Mouse (Mus musculus) forebrain, embryonic 16.5 days (tissue): Measurements from ENCODE around the gene Orai1. TPM values are rescaled to one million over a fixed set of nuclear protein-coding genes. Genes with fewer than 3 reads are reported as not detected.

ENCODE experiments used
- ATAC-seq: fragments of 200-750 bp; cut with Nextera tagmentation; 2 replicates; pipeline ENCODE4 v1.8.0; 2017; ENCODE audit warnings: mild to moderate bottlenecking, moderate library complexity
- H3K27ac ChIP-seq: fragments of 300-500 bp; sonication (generic); 2 replicates; pipeline ENCODE4 v1.5.1; 2014; ENCODE audit warnings: low read length, control low read depth
- H3K27me3 ChIP-seq: fragments of 300-500 bp; sonication (generic); replicated peaks from 2 replicates; pipeline ENCODE4 v1.6.1; 2014; ENCODE audit warnings: low read length; ENCODE audit not compliant: control insufficient read depth, insufficient read depth
- H3K36me3 ChIP-seq: fragments of 300-500 bp; sonication (generic); 2 replicates; pipeline ENCODE4 v1.6.1; 2014; ENCODE audit not compliant: control insufficient read depth, insufficient read depth
- H3K4me1 ChIP-seq: fragments of 300-500 bp; sonication (generic); replicated peaks from 2 replicates; pipeline ENCODE4 v1.6.1; 2014; ENCODE audit warnings: low read length; ENCODE audit not compliant: control insufficient read depth, insufficient read depth
- H3K4me2 ChIP-seq: fragments of 300-500 bp; sonication (generic); 2 replicates; pipeline ENCODE4 v1.6.1; 2014; ENCODE audit warnings: mild to moderate bottlenecking, low read length, control low read depth
- H3K4me3 ChIP-seq: fragments of 300-500 bp; sonication (generic); replicated peaks from 2 replicates; pipeline ENCODE4 v1.5.1; 2014; ENCODE audit warnings: mild to moderate bottlenecking, low read length, control low read depth
- H3K9ac ChIP-seq: fragments of 300-500 bp; sonication (generic); replicated peaks from 2 replicates; pipeline ENCODE4 v1.6.1; 2014; ENCODE audit warnings: low read depth, low read length, control low read depth
- H3K9me3 ChIP-seq: fragments of 300-500 bp; sonication (generic); 2 replicates; pipeline ENCODE4 v1.6.1; 2016; ENCODE audit warnings: low read length; ENCODE audit not compliant: control insufficient read depth
- WGBS: fragments of 180-500 bp; shearing (Covaris S2); extraction: QIAGEN DNeasy Blood & Tissue Kit; methylation state at CpG from one replicate; pipeline ENCODE4 v1.1.7; 2014; 5-methylcytosine and 5-hydroxymethylcytosine counted together
- polyA plus RNA-seq: library from polyadenylated mRNA; unstranded; fragments of >200 nt; fragmentation: Nextera tagmentation; extraction: Ambion mirVana; gene quantifications from 2 replicates; pipeline ENCODE4 v1.2.1, GENCODE M21; 2015

The Orai1 gene
- polyA plus RNA-seq, 1 experiment from 2014 or later, result 13.0 TPM

DNA sequence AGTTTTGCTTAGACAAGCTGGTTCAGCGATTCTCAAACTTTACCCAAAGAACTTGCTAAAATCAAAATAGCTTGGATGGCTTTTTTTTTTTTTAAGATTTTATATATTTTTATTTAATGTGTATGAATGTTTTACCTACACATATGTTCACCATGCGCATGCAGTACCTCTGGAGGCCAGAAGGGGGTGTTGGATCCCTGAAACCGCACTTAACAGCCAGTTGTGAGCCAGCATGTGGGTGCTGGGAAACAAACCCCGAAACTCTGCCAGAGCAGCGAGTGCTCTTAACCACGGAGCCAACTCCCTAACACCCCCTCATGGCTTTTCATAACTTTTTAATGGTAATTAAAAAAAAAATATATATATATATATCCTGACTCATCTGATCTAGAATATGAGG lies 4.1 kb upstream of the Orai1 start:
- Histone ChIP-seq H3K4me1 (peaks cover 37% of the 10 kb centered on the region), H3K27me3 (no peaks in the 10 kb centered on the region), H3K27ac (no peak overlapping the region), H3K4me3 (no peak overlapping the region), H3K9ac (no peak overlapping the region), H3K4me2 (no peak overlapping the region), H3K9me3 (no peaks in the 10 kb centered on the region), H3K36me3 (no peaks in the 10 kb centered on the region)
- WGBS, result 89% methylated on average over 6 of the region's 6 CpGs
- ATAC-seq, result no peak

DNA sequence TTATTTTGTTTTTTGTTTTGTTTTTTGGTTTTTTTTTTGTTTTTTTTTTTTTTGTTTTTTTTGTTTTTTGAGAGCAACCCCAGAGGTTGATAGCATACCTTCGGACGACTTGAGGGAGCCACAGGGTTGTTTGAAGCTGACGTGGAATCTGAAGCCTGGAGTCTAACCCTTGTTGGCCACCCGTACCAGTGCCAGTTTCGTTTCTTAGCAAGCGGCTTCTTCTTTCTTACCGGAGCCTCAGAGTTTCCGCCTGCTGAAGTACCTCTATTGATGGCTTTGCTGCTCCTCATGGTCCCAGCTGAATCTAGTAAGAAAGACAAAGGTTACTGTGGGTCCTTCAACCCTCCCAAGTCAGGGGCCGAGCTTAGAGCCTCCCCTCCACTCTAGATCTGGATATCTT lies 3.2 kb upstream of the Orai1 start:
- Histone ChIP-seq H3K27ac (no peak overlapping the region), H3K27me3 (no peaks in the 10 kb centered on the region), H3K9me3 (no peaks in the 10 kb centered on the region), H3K4me1 (peaks cover 37% of the 10 kb centered on the region), H3K4me2 (no peak overlapping the region), H3K9ac (no peak overlapping the region), H3K36me3 (no peaks in the 10 kb centered on the region), H3K4me3 (no peak overlapping the region)
- no peak for ATAC-seq
- WGBS, result 95% methylated on average over 9 of the region's 9 CpGs

DNA sequence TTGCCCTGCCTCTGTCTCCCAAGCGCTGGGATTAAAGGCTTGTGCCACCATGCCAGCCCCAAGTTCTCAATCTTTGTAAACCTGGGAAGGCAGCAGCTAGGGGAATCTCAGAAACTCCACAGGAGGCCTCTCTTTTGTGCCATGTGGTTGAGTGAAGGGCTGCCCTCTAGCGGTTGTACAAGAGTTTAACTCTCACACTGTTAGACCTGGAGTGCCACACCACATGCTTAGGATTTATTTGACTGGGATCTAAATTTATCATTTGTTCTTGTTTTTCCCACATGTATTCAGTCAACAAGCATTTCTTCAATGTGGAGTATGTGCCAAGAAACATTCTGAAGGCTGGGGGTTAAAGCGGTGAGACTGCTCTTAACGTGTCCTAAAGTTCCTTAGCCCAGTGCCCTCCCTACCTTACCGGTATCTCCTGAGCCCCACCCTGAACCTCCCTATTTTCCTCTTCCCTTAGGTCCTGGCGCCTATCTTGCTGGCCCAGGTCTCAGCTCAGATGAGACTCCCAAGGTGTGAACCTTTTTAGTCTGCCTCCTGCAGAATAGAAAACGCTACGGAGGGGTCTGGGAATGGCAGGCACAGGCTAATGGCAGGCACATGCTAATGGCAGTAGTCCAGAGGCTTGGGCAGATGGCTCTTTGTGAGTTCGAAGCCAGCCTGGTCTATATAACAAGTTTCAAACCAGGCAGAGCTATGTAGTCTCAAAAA lies 1.1 kb upstream of the Orai1 start:
- no peak for ATAC-seq
- Histone ChIP-seq H3K4me1 (peaks cover 39% of the 10 kb centered on the region), H3K9me3 (no peaks in the 10 kb centered on the region), H3K4me3 (no peak overlapping the region), H3K27me3 (no peaks in the 10 kb centered on the region), H3K27ac (no peak overlapping the region), H3K9ac (no peak overlapping the region), H3K4me2 (no peak overlapping the region), H3K36me3 (no peaks in the 10 kb centered on the region)
- WGBS, result 49% methylated on average over 9 of the region's 9 CpGs

DNA sequence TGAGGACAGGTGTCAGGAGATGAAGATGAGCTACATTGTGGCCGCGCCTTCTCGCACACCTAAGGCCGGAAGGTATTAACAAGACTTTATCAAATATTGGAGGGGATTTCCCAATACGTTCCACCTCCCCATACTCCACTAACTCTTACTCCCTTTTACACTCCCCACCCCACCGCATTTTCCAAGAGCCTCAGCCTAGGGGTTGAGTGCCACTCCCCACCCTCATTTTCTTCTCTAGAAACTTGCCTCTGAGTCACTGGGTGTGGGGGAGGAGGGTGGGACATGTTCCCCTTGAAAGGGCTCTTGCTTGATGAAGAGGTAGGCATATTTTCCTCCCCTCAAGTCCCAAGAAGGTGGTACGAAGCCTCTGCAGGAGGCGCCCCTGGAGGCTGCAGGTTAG lies 1.0 kb downstream of the Orai1 start:
- 29% methylated on average over 8 of the region's 8 CpGs for WGBS
- H3K4me3 ChIP-seq, result peak overlapping the region; percentile 84
- H3K36me3 ChIP-seq, result no peaks in the 10 kb centered on the region
- H3K27ac ChIP-seq, result no peak overlapping the region
- peak overlapping the region; percentile 85 for H3K9ac ChIP-seq
- H3K4me1 ChIP-seq, result peaks cover 41% of the 10 kb centered on the region
- peak overlapping the region; percentile 83 for H3K4me2 ChIP-seq
- H3K9me3 ChIP-seq, result no peaks in the 10 kb centered on the region
- no peaks in the 10 kb centered on the region for H3K27me3 ChIP-seq
- ATAC-seq, result no peak

DNA sequence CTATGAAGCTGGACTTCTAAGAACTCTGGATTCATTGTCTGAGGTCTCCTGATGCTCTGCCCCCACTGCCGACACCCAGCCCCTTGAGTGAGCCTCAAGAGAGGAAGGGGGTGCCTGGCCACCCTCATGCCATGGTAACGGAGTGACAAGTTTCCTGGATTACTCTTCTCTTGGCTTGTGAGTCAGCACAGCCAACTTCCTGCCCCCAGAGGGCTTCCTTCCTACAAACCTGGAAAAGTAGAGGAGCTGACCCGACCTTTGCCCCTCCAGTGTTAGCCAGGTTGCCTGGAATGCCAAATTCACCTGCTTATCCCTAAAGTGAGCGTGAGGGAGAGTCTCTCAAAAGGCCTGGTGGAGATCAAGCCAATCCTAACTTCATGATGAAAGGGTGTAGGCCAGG lies 2.6 kb downstream of the Orai1 start:
- H3K36me3 ChIP-seq, result no peaks in the 10 kb centered on the region
- no peak overlapping the region for H3K4me3 ChIP-seq
- WGBS, result 88% methylated on average over 4 of the region's 4 CpGs
- no peak overlapping the region for H3K27ac ChIP-seq
- ATAC-seq, result no peak
- no peaks in the 10 kb centered on the region for H3K9me3 ChIP-seq
- no peaks in the 10 kb centered on the region for H3K27me3 ChIP-seq
- peaks cover 41% of the 10 kb centered on the region for H3K4me1 ChIP-seq
- no peak overlapping the region for H3K4me2 ChIP-seq
- no peak overlapping the region for H3K9ac ChIP-seq

DNA sequence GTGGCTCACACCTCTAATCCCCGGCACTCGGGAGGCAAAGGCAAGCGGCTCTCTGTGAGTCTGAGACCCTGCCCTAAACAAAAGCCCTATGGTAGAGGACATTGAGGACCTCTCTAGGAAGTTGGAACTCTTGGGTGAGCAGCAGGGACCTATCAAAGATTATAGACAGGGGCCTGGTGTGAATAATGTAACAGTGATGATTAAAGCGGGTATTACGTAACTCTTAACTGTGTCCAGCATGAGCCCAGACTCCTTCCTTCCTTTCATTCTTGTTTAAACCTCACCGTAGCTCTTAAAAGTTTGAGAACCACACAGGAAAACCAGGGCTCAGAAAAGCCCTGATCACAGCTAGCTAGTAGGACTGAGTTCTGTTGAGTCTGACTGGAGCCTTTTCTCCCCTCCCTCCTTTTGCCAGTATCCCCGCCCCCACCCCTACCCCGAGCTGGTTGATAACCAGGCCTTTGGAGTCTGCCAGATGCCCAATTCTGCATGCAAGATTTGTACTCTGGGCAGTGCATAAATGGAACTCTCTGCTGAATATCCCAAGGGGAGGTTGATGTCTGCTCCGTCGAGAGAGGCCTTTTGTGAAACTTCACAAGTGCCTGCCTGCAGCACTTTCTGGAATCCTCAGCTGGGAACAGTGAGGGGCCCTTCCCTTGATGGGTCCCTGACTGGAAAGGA lies 4.6 kb downstream of the Orai1 start:
- Histone ChIP-seq H3K9ac (no peak overlapping the region), H3K27me3 (no peaks in the 10 kb centered on the region), H3K9me3 (no peaks in the 10 kb centered on the region), H3K27ac (peak overlapping the region; percentile 57), H3K4me3 (no peak overlapping the region), H3K4me1 (peaks cover 36% of the 10 kb centered on the region), H3K36me3 (no peaks in the 10 kb centered on the region), H3K4me2 (peak overlapping the region; percentile 13; the same call in 1 of the 2 replicates)
- 27% methylated on average over 10 of the region's 10 CpGs for WGBS
- peak; percentile 41 for ATAC-seq

DNA sequence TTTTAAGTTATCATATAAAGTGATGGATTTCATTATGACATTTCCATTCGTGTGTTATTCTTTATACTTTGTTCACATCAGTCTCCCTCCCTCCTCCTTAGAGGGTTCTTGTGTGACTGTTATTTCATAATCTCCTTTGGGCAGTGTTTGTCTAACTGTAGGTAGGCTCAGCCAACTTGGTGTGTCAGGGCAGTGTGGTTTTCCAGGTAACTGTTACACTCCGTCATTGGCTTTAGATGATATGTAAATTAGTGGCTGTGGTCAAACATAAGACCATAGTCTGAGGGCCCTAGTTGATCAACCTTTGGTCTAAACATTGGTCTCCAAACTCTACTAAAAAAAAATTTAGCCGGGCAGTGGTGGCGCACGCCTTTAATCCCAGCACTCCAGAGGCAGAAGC lies 5.6 kb downstream of the Orai1 start:
- WGBS, result 90% methylated on average over 5 of the region's 5 CpGs
- no peak overlapping the region for H3K4me3 ChIP-seq
- H3K9ac ChIP-seq, result no peak overlapping the region
- no peaks in the 10 kb centered on the region for H3K36me3 ChIP-seq
- H3K27me3 ChIP-seq, result no peaks in the 10 kb centered on the region
- no peaks in the 10 kb centered on the region for H3K9me3 ChIP-seq
- no peak overlapping the region for H3K4me2 ChIP-seq
- ATAC-seq, result no peak
- H3K27ac ChIP-seq, result no peak overlapping the region; the same call in 1 of the 2 replicates
- H3K4me1 ChIP-seq, result peaks cover 33% of the 10 kb centered on the region

DNA sequence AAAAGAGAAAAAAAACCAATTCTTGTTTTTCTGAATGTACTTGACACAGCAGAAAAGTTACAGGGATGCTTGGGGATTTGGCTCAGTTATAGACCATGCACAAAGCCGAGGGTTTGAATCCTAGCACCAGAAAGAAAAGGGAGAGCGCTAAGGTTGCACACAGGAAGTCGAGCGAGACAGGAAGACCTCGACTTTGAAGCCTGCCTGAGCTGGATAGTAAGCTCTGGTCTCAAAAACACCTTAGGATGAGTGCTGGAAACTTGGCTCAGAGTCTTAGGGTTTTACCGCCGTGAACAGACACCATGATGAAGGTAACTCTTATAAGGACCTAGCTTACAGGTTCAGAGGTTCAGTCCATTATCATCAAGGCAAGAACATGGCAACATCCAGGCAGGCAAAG lies 6.6 kb downstream of the Orai1 start:
- Histone ChIP-seq H3K27ac (no peak overlapping the region), H3K9me3 (no peaks in the 10 kb centered on the region), H3K36me3 (no peaks in the 10 kb centered on the region), H3K27me3 (no peaks in the 10 kb centered on the region), H3K4me2 (no peak overlapping the region), H3K4me1 (peaks cover 23% of the 10 kb centered on the region), H3K9ac (no peak overlapping the region), H3K4me3 (no peak overlapping the region)
- 95% methylated on average over 7 of the region's 7 CpGs for WGBS
- no peak for ATAC-seq

DNA sequence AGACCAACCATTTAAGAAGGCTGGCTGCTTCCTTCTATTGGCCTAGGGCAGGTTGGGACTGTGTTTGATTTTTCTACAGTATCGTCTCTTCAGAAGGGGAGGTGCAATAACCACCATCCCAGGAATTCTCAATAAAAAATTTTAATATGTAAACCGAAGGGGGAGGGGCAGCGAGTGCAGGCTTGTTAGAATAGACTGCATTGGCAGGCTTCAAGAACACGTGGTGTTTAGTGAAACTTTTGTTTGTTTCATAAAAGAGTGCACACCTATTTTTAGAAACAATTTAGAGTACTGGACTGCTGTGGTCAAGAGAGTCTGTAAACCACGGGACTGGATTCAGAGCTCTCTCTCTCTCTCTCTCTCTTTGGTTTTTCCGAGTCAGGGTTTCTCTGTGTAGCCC lies 8.2 kb downstream of the Orai1 start:
- H3K9ac ChIP-seq, result no peak overlapping the region
- no peak for ATAC-seq
- no peaks in the 10 kb centered on the region for H3K27me3 ChIP-seq
- no peak overlapping the region for H3K4me3 ChIP-seq
- 80% methylated on average over 6 of the region's 6 CpGs for WGBS
- no peaks in the 10 kb centered on the region for H3K36me3 ChIP-seq
- H3K4me2 ChIP-seq, result no peak overlapping the region
- no peaks in the 10 kb centered on the region for H3K9me3 ChIP-seq
- H3K27ac ChIP-seq, result no peak overlapping the region
- H3K4me1 ChIP-seq, result peaks cover 21% of the 10 kb centered on the region
